Mouse (Mus musculus): ENCODE measurements around the gene Mbd4. TPM values are rescaled to one million over a fixed set of nuclear protein-coding genes. Genes with fewer than 3 reads are reported as not detected.

The Mbd4 gene
- total RNA-seq, 2 experiments from 2014 or later = 1.7 to 2.1 TPM

Other genes starting within 250 kb of the Mbd4 start
- gene Raf1, start 176.7 kb downstream of the Mbd4 start, total RNA-seq (2021) = 100 to 1,000 TPM; 106 to 112 TPM
- under 1 TPM in 1 of 2 experiments, not detected in 1; 0.36 TPM for gene Tmem40, start 91.0 kb downstream of the Mbd4 start, total RNA-seq (2021)
- 10 to 100 TPM; 64.5 to 71.6 TPM for gene Cand2, start 78.8 kb downstream of the Mbd4 start, total RNA-seq (2021)
- 100 to 1,000 TPM; 618 to 675 TPM for gene Rpl32, start 44.6 kb downstream of the Mbd4 start, total RNA-seq (2021)
- under 1 TPM; 0.56 to 0.76 TPM for gene Efcab12, start 15.0 kb downstream of the Mbd4 start, total RNA-seq (2021)
- 10 to 100 TPM; 13.2 to 18.6 TPM for gene Ift122, start 99 bp upstream of the Mbd4 start, total RNA-seq (2021)
- under 1 TPM; 0.07 to 0.12 TPM for gene Rho, start 78.4 kb upstream of the Mbd4 start, total RNA-seq (2021)
- gene H1foo, start 91.6 kb upstream of the Mbd4 start, total RNA-seq (2021) = not detected
- gene Plxnd1, start 141.6 kb upstream of the Mbd4 start, total RNA-seq (2021) = 100 to 1,000 TPM; 113 to 133 TPM

Measured in heart, postnatal 14 days (tissue).